Mouse (Mus musculus) embryonic fibroblast, embryonic 13.5 days (primary cell): ENCODE measurements at regions not wholly inside any gene's neighbourhood (a gene's known extent, or its start where the extent isn't known, plus 50 kb on each side); places are given as distances from the start of the nearest gene placed in this dataset.

Experiments
- CTCF ChIP-seq: IDR thresholded peaks from 2 replicates; pipeline ENCODE4 v1.5.1; 2011; ENCODE audit warnings: mild to moderate bottlenecking, control low read depth, low read length, moderate library complexity, borderline replicate concordance; ENCODE audit not compliant: insufficient read depth
- POLR2A ChIP-seq: IDR thresholded peaks from 2 replicates; pipeline ENCODE4 v1.6.1; 2011; ENCODE audit warnings: low read depth, mild to moderate bottlenecking, control low read depth, low read length, moderate library complexity

- no peak for TF ChIP-seq CTCF
- no peak for TF ChIP-seq POLR2A
Observed at GRCm38 (mm10) chr8:116071497-116071896, 363.9 kb upstream of the Maf start.
